Mouse (Mus musculus) lung, adult 2 months (tissue): ENCODE measurements at regions not wholly inside any gene's neighbourhood (a gene's known extent, or its start where the extent isn't known, plus 50 kb on each side); places are given as distances from the start of the nearest gene placed in this dataset.

ENCODE experiments used
- DNase-seq: peaks from one replicate; pipeline ENCODE4 v3.0.0; 2022
- H3K4me1 ChIP-seq: fragments of 200-500 bp; 2 replicates; pipeline ENCODE4 v1.6.1; 2011; ENCODE audit warnings: low read length; ENCODE audit not compliant: control insufficient read depth, insufficient read depth
- H3K4me3 ChIP-seq: fragments of 200-500 bp; replicated peaks from 2 replicates; pipeline ENCODE3; 2011; ENCODE audit warnings: low read depth, mild to moderate bottlenecking, control low read depth, low read length; ENCODE audit errors: extremely low read depth
- CTCF ChIP-seq: fragments of 200-500 bp; IDR thresholded peaks from 2 replicates; pipeline ENCODE4 v1.5.1; 2011; ENCODE audit warnings: mild to moderate bottlenecking, low read length, control low read depth; ENCODE audit not compliant: insufficient read depth
- POLR2A ChIP-seq: fragments of 200-500 bp; IDR thresholded peaks from 2 replicates; pipeline ENCODE4 v1.6.1; 2011; ENCODE audit warnings: low read depth, mild to moderate bottlenecking, control low read depth, low read length, borderline replicate concordance; ENCODE audit errors: extremely low read depth
- WGBS: fragments of 180-500 bp; shearing (Covaris S2); methylation state at CpG from one replicate; pipeline ENCODE4 v1.1.7; 2018; 5-methylcytosine and 5-hydroxymethylcytosine counted together

DNA sequence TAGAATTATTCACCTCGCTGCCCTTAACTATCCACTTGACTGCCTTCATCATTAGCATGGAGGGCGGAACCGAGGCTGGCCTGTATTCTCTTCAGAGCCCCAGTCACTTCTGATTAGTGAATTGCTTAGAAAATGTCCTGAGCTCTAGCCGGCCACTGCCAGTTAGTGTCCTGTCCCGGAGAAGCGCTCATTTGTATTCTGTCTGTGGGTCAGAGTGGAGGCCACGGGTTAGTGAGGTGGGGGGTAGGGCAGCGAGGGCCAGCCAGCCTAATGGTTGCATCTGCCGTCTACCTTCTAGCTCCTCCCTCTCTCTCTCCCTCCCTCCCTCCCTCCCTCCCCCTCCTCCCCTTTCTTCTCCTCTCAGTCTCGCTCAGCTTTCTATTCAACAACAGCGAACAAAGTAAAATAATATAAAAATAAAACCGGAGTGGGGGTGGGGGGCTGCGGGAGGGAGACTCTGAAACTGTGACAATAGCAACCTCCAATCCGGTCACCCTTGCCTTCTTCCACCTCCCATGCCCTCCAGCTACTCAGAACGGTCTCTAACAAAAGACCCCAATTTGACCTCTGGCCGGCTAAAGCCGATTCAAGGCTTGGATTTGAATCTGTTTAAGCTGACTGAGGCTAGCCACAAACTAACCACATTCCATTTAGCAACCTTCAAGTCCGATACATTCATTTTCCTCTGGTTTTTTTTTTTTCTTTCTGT, 155.6 kb upstream of the Klf3 start:
- peak; percentile 30 for DNase-seq
- no peak for TF ChIP-seq CTCF
- TF ChIP-seq POLR2A = no peak
- Histone ChIP-seq H3K4me1 (peaks cover 10% of the 10 kb centered on the region), H3K4me3 (peak overlapping the region; percentile 2)
- 23% methylated on average over 18 of the region's 18 CpGs for WGBS

DNA sequence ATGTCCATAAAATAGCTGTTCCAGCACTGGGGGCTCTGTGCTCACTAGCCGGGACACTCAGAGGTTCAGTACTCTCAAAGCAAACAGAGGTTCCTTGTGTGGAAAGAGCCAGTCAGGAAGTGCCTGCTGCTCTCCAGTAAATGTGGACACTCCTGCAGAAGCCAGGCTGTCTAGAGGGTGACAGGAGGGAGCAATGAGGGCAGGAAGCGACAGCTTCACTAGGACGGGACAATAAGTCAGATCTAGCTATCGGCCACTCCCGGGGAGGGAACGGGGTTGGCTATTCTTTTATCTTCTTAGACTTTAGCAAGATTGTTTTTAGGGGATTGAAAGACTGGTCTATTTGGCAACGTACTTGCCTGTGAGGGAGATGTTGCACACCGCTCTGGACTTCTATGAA, 154.7 kb upstream of the Klf3 start:
- 13% methylated on average over 8 of the region's 8 CpGs for WGBS
- peak; percentile 26 for DNase-seq
- Histone ChIP-seq H3K4me1 (peaks cover 10% of the 10 kb centered on the region), H3K4me3 (no peak overlapping the region)
- TF ChIP-seq CTCF = no peak
- no peak for TF ChIP-seq POLR2A

DNA sequence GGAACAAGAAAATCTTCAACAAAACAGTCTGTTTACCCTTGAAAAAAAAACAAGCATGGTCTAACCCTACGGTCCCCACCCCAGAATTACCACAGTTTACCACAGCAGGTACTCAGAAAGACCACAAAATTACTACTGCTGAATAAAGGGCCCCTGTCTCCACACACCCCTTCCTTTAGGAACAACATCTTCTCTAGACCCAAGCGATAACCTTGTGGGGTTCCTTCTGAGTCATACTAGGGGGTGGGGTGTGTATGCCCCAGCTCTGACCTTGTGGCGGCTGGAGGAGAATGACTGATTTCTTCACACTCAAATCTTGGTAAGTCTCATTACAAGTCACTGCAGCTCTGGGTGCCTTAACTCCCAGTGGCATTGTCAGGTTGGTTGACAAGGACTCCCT, 151.8 kb upstream of the Klf3 start:
- peaks cover 10% of the 10 kb centered on the region for H3K4me1 ChIP-seq
- TF ChIP-seq POLR2A (no peak), CTCF (no peak)
- 84% methylated on average over 3 of the region's 3 CpGs for WGBS
- H3K4me3 ChIP-seq = no peak overlapping the region
- no peak for DNase-seq

- H3K4me1 ChIP-seq = no peaks in the 10 kb centered on the region
- DNase-seq = no peak
- no peak overlapping the region for H3K4me3 ChIP-seq
- TF ChIP-seq POLR2A = no peak
- TF ChIP-seq CTCF = no peak
- 82% methylated on average over 5 of the region's 5 CpGs for WGBS
Observed at GRCm38 (mm10) chr5:64653764-64654163, 149.4 kb upstream of the Klf3 start.

DNA sequence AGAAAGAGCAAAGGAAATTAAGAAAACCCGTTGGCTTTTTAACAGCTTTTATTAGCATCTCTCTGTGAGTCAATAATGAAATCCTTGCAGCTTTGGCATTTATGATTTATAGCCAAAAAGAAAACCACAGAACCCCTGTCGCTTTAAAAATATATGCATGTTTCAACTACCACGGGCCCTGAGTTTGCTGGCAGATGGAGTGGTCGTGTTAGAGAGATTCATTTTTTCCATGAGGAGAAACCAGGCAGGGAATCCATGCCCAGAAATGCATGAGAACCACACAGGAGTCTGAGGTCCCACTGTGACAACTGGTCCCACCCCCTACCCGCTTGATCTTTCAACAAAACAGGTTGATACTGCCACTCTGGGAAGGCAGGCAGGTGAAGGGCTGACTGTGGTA, 147.9 kb upstream of the Klf3 start:
- H3K4me1 ChIP-seq = no peaks in the 10 kb centered on the region
- TF ChIP-seq POLR2A = no peak
- TF ChIP-seq CTCF = no peak
- no peak overlapping the region for H3K4me3 ChIP-seq
- no peak for DNase-seq
- WGBS = 69% methylated on average over 5 of the region's 5 CpGs

DNA sequence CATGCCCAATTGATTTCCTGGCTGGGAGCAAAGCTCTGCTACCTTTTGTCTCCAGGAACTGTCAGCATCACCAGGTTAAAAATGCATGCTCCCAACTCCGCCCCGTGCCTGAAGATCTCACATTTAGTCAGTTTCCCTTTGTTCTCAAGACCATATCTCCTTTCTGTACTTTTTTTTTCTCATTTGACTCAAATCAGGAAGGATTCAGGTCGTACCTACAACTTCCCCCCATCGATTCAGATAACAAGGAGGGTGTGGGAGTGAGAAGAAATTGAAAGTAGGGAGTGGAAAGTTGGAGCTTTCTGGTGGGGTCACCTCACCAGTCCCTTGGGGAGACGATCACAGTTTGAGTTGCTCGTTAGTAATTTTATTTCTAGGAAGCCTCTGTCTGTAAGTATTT, 141.2 kb upstream of the Klf3 start:
- no peaks in the 10 kb centered on the region for H3K4me1 ChIP-seq
- DNase-seq = no peak
- TF ChIP-seq POLR2A (no peak), CTCF (no peak)
- WGBS = 57% methylated on average over 6 of the region's 6 CpGs
- no peak overlapping the region for H3K4me3 ChIP-seq

GRCm38 (mm10) chr5:64662476-64662875, 140.7 kb upstream of the Klf3 start:
- no peak for TF ChIP-seq POLR2A
- TF ChIP-seq CTCF = no peak
- 58% methylated on average over 7 of the region's 7 CpGs for WGBS
- Histone ChIP-seq H3K4me3 (no peak overlapping the region), H3K4me1 (no peaks in the 10 kb centered on the region)
- DNase-seq = no peak

DNA sequence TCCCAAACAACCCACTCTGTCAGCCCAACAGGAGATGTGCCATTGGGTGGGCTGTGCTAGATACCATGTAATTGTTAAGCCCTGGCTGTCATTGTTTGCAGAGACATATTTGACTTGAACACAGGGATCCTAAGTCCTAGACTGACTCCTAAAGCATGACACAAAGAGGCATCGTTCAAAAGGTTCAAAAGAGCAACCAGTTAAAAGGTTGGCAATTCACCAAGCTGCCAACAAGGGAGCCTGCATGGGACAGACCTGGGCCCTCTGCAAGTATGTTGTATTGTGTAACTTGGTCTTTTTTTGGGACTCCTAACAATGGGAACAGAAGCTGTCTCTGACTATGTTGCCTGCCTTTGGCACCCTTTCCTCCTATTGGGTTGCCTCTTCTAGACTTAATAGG, 139.4 kb upstream of the Klf3 start:
- DNase-seq = no peak
- WGBS = 76% methylated on average over 1 of the region's 1 CpGs
- Histone ChIP-seq H3K4me3 (no peak overlapping the region), H3K4me1 (no peaks in the 10 kb centered on the region)
- TF ChIP-seq CTCF = no peak
- no peak for TF ChIP-seq POLR2A

DNA sequence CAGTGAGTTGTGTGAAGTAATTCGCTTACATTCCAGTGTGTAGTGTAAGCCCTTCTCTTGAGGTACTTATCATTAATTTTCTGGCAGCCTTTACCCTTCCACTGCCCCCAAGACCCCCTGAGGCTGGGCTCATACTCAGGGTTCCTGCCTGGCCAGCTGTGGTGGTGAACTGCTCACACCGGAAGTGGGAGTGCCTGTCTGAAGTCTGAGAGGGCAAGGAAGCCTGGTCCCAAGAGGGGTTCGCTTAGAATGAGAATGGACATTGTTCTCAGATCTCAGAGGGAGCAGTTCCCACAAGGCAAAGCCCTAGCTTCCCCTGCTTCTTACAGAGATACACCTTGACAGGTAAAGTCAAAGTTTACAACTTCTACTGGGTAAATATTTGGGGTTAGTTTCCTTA, 138.1 kb upstream of the Klf3 start:
- 61% methylated on average over 3 of the region's 3 CpGs for WGBS
- Histone ChIP-seq H3K4me3 (no peak overlapping the region), H3K4me1 (no peaks in the 10 kb centered on the region)
- TF ChIP-seq POLR2A = no peak
- TF ChIP-seq CTCF = no peak
- DNase-seq = no peak

DNA sequence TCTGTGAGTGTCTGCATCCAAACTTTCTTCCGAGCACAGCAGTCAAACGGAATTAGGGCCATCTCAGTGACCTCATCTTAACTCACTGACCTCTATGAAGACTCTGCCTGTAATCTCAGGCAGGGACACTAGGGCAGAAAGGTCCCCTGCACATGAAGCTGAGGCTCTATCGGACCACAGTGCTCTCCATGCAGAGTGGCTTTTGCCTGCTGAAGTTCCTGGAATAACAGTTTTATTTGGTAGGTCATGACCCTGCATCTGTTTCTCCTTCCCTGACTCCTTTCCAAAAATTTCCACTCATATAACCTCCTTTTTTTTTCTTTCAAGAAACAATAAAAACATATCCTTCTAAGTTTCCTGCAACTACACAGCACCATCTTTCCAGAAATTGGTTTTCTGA, 136.9 kb upstream of the Klf3 start:
- no peaks in the 10 kb centered on the region for H3K4me1 ChIP-seq
- H3K4me3 ChIP-seq = no peak overlapping the region
- no peak for DNase-seq
- TF ChIP-seq CTCF = no peak
- TF ChIP-seq POLR2A = no peak
- WGBS = 68% methylated on average over 3 of the region's 3 CpGs
